Mouse (Mus musculus) kidney, postnatal 25 days (tissue): Measurements from ENCODE around the gene Iqschfp.
"Not testable (repeated sequence)": the region's sequence is repeated elsewhere in the genome, so short reads cannot be mapped to it uniquely, and the experiment has no call there.

Experiments used
- DNase-seq, 2 experiments: peaks; one replicate each; pipeline ENCODE4 v3.0.0; 2021; ENCODE audit warnings: mixed read lengths in 2 of 2

The Iqschfp gene

DNA sequence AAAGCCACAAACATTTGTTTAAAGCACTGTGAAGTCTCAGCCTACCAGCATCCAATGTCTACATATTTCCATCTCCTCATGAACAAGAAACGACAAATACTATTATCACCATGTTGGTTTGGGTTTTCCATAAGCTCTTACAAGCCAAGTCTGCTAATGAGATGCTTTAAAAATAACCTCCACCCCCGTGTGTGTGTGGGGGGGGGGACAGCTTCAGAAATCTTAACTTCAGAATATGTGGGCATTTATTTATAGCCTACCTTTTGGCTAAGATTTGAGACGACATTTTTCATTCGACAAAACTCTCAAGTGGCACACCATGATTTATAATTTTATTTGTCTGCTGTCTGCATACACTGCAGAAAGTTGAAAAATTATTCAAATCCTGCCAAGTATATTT lies 185.4 kb downstream of the Iqschfp start:
- no peak for DNase-seq

DNA sequence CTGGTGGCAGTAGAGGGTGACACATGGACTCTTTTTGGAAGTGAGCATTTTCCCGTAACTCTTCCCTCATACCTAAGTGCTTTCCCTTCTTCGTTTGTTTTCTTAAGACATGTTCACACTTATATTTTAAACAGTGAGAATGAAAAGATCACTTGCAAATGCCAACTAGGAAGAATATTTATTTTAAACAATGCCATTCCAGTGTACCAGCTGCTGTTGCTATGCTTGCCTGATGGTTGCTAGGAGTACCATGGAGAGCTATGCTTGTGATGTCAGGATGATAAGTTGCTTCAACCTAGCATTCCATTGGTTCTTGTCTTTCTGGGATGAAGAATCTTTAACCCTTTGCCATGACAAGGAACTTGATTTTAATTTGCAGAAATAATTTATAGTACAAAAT lies 193.0 kb downstream of the Iqschfp start:
- DNase-seq, result no peak

DNA sequence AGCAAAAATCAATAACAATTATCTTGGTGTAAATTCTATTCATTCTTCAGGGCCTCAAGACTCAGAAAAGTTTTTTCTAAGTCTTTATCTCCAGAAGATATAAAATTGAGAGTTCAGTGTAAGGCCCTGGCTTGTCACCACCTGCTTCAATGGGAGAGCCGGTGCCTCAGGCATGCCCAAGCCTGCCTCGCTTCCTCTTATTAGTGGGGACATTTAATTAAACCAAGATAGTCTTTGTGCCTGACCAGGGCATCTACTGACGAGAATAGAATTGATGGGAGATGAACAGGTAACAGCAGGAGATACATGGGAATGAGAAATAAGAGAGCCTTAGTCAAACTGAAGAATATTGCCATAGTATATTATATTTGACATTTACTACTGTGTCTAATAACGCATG lies 200.1 kb downstream of the Iqschfp start:
- no peak for DNase-seq

- no peak for DNase-seq
Observed at GRCm38 (mm10) chr3:68096724-68097431, 204.8 kb downstream of the Iqschfp start.

DNA sequence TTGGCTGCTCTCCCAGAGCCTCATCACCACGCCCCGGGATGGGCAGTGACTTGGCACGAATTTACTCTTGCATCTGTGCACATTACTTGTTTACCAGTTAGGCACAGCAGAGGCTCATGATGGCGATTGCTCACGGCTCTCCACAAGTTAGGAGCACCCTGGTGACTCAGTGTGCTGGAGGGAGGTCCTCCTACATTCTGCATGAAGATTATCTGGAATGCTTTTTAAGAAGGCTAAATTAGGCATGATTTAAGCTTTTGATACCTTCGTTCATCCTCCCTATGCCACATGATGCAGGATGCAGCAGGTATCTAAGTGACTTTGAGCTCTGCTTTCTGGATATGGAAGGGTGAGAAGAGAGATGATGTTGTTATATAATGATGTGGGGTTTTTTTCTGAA lies 207.5 kb downstream of the Iqschfp start:
- DNase-seq, result not testable (repeated sequence)

DNA sequence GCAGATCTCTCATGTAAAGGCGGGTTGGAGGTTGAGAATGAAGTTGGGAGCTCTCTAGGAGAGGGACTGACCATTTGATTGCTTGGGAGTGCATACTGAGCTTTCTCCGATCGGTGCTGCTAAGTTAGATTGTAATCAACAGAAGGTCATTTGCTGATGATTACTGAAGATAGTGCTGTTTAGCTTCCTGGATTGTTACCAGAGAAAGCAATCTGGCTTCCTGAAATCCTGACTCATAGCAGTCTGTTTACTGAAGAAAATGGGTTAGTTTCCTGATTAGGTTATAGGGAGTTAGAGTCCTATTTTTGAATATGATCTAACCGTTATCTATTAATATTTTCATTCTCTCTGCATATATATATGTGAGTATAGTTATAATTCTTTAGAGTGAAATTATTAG lies 209.3 kb downstream of the Iqschfp start:
- no peak for DNase-seq

DNA sequence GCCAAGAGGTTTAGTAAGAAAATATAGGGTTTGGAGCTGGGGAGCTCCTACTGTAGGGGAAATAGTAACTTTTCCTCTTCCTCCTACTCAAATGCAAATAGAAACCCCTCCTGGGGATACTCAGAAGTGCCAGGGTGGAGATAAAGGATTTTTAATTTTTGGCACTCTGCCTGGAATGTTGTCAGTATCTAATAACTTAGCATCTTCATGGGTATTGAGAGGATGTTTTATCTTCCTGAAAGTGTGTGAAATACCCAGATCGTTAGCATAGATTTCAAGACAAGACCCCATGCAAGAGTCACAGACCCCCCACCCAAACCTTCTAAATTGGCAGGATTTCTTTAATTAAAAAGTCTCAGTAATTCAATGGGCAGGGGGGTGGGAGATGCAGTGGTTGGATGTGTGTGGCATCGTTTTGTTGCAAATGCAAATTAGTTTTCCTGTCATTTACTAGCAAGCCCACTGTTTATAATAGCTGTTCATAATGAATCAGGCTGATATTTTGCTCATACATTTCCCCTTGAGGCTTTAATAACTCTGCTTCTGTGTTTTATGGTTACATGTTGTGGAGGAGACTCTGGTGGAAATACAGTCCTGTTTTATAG lies 213.2 kb downstream of the Iqschfp start:
- DNase-seq, result no peak

- no peak for DNase-seq
Observed at GRCm38 (mm10) chr3:68121338-68121737, 229.3 kb downstream of the Iqschfp start.

GRCm38 (mm10) chr3:68126284-68126856 lies 234.3 kb downstream of the Iqschfp start:
- DNase-seq, result no peak

GRCm38 (mm10) chr3:68130386-68130785 lies 238.4 kb downstream of the Iqschfp start:
- no peak for DNase-seq

DNA sequence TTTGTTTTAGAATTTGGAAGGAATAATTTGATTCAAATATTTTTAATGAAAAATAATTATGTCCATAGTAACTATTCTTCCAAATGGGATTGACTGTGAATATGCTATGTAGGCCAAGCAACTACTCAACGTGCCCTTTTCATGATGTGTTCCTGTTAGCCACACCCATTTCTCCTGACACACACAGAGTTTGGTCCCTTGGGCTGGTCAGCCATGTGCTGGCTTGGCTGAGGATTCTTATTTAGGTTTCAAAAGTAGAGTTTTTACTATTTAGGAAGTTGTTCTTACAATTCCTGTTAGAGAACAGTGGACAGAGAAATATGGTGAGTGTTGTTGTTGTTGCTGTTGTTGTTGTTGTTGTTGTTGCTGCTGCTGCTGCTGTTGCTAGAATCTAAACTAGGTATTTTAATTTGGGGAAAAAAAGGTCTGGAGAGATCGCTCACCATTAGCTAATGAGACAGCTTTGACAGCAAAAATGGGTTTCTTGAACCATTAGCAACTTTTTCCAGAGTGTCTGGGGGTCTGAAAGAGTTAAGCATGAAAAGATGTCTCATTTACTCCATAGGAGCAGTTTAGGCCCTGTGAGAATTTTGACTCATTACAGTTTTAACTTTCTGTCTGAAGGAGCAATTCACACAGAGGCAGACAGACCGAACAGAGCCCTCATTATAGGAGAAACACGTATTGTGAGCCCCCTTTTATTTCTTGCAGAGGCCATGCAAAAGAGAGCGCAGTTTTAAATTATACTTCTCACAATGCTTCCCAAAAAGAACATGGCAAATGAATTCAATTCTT lies 247.0 kb downstream of the Iqschfp start:
- DNase-seq, result no peak

GRCm38 (mm10) chr3:68150688-68151087 lies 258.7 kb downstream of the Iqschfp start:
- DNase-seq, result no peak

- no peak for DNase-seq
Observed at GRCm38 (mm10) chr3:68160175-68160574, 268.1 kb downstream of the Iqschfp start.

DNA sequence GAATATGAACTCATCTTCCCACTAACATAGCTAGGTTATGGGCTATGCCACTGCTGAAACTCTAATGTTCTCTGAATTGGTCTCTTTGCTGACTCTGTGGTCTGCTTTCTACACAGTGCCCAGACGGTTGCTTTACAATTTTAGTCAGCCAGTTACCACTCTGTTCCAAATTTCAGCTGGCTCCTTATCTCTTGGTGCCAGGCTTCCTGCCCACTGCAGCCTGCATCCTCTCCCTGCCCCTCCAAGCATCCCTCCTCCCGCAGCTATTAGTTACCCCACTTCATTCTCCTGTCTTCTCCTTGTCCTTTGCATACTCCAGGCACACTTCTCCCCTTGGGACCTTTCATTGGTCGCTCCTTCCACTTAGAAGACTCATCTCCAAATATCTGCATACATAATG lies 268.7 kb downstream of the Iqschfp start:
- no peak for DNase-seq

DNA sequence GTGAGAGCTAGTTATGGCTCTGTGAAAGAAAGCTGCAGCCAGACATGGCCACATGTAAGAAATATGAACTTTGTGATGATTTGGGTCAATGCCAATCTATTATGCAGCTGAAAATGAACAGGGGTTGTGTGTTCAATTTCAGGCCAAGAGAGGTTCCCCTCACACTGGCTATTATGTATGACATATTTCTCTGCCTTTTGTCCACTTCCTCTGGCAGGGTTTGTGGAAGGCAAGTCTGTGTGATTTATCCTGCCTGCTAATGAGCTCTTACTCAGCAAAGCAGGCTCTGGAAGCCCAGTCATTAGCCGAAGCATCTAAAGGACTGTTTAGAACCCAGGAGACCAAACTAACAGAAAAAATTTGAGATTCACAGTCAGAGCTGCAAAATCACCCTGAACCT lies 286.2 kb downstream of the Iqschfp start:
- DNase-seq, result no peak

- no peak for DNase-seq
Observed at GRCm38 (mm10) chr3:68187471-68187870, 295.4 kb downstream of the Iqschfp start.

- DNase-seq, result no peak
Observed at GRCm38 (mm10) chr3:68189100-68189499, 297.1 kb downstream of the Iqschfp start.

GRCm38 (mm10) chr3:68196933-68197332 lies 304.9 kb downstream of the Iqschfp start:
- no peak for DNase-seq

GRCm38 (mm10) chr3:68201214-68201613 lies 309.2 kb downstream of the Iqschfp start:
- no peak for DNase-seq

- DNase-seq, result no peak
Observed at GRCm38 (mm10) chr3:68202162-68202902, 310.3 kb downstream of the Iqschfp start.

DNA sequence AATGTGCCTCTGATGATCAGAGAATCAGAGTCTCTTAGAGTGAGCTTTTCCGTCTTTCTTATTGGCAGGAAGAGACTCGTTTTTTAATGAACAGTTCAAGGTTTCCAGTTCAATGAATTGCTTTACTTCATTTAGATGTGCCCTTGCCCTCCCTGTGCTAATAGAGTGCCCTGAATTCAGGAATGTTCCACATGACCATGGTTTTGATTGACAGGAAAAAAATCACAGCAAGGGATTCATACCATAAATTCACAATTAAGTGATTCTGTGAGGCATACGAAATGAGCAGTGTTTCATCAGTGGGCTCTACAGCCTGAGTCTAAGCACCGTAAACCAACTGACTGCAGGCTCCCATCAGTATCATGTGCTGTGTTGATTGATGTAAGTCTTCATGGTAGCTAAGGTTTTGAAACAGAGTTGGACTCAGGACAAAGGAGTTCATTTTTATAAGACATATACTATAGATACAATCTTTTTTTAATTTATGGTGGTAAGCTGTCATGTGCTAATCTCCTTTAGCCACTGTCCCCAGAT lies 312.0 kb downstream of the Iqschfp start:
- no peak for DNase-seq

- no peak for DNase-seq
Observed at GRCm38 (mm10) chr3:68210422-68210821, 318.4 kb downstream of the Iqschfp start.

GRCm38 (mm10) chr3:68221452-68221851 lies 329.4 kb downstream of the Iqschfp start:
- DNase-seq, result no peak
